In the genomic region with DNA sequence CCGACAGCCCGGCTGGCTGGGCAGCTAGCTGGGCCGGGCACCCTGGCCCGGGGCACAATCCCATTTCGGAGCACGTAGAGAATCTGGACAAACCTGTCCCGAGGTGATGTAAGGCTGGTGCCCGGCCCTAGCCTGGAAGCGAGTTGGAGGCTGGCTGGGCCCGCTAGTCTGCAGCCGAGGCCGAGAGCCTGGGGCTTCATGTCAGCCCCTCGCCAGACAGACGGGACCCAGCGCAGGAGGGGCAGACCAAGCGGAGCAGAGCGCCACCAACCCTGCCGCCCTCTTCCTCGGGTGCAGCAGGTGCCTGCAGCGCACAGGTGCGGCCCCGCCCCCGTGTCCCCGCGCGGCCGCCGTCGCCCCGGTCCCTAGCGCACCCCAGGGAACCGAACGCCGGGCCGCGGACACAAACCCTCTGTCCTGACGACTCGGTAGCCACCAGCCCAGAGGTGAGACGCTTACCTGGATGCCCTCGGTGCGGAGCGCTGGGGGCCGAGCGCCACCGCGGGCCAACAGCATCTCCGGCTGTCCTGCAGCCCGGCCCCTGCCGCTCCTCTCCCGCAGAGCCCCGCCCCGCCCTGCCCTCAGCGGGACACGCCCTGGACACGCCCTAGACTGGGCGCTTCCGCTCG, we compare ENCODE assay signal across 8 mouse cellular contexts.
DNase-seq lines count a peak whose midpoint lies in the region; ATAC-seq and TF ChIP-seq lines count a peak whose summit lies in the region.

No protein-coding gene starts in this region.

- no peaks in the 10 kb centered on the region for H3K27me3 ChIP-seq in heart, embryonic 11.5 days (ENCODE audit: control insufficient read depth, insufficient read depth, low read length)
- no peaks in the 10 kb centered on the region for H3K27me3 ChIP-seq in forebrain, embryonic 12.5 days
- H3K27me3 ChIP-seq in limb, embryonic 15.5 days = no peaks in the 10 kb centered on the region
- H3K27me3 ChIP-seq in neural tube, embryonic 14.5 days (ENCODE audit: control insufficient read depth, insufficient read depth, low read length) = no peaks in the 10 kb centered on the region

- under 1% methylated on average over 50 of the region's 58 CpGs for WGBS in heart, embryonic 11.5 days (ENCODE audit: insufficient replicate concordance)
- WGBS in forebrain, embryonic 12.5 days = under 1% methylated on average over 37 of the region's 58 CpGs
- under 1% methylated on average over 57 of the region's 58 CpGs for WGBS in limb, embryonic 15.5 days
- under 1% methylated on average over 54 of the region's 58 CpGs for WGBS in neural tube, embryonic 14.5 days

- in situ Hi-C loops in ES-E14 (cut with MboI; ENCODE audit: low sequenced_read_pairs in 2 of 2, unreplicated experiment in 2 of 2) = no loop called here

- H3K4me3 ChIP-seq in heart, embryonic 11.5 days (ENCODE audit: low read depth, low read length) = peak overlapping the region; percentile 79
- peak overlapping the region; percentile 95 to 99 for H3K4me3 ChIP-seq in ES-E14 (ENCODE audit: insufficient read depth in 1 of 2, low read depth in 1 of 2, low read length in 2 of 2, poor library complexity in 1 of 2, severe bottlenecking in 1 of 2)
- peak overlapping the region; percentile 89 for H3K4me3 ChIP-seq in forebrain, embryonic 12.5 days (replicated peaks)
- H3K4me3 ChIP-seq in limb, embryonic 15.5 days = peak overlapping the region; percentile 95
- peak overlapping the region; percentile 98 for H3K4me3 ChIP-seq in neural tube, embryonic 14.5 days (ENCODE audit: low read depth, low read length)

- ATAC-seq in heart, embryonic 11.5 days (replicated peaks; ENCODE audit: insufficient number of reproducible peaks, low FRiP score, low TSS enrichment) = peak; percentile 99
- no peak; the same call in 1 of the 2 replicates for ATAC-seq in forebrain, embryonic 12.5 days (ENCODE audit: low FRiP score)
- peak; percentile 26 for ATAC-seq in limb, embryonic 15.5 days (ENCODE audit: insufficient number of reproducible peaks, low FRiP score, low TSS enrichment, low read depth)
- peak; percentile 58 for ATAC-seq in neural tube, embryonic 14.5 days (ENCODE audit: low read depth)

- H3K9ac ChIP-seq in heart, embryonic 11.5 days (ENCODE audit: low read depth, low read length) = peak overlapping the region; percentile 75
- peak overlapping the region; percentile 81 for H3K9ac ChIP-seq in ES-E14 (ENCODE audit: insufficient read depth, low read depth, low read length, poor library complexity, severe bottlenecking)
- H3K9ac ChIP-seq in forebrain, embryonic 12.5 days = peak overlapping the region; percentile 83
- H3K9ac ChIP-seq in limb, embryonic 15.5 days = peak overlapping the region; percentile 64
- H3K9ac ChIP-seq in neural tube, embryonic 14.5 days (replicated peaks; ENCODE audit: low read depth, low read length) = peak overlapping the region; percentile 91

- H3K4me1 ChIP-seq in heart, embryonic 11.5 days (ENCODE audit: control insufficient read depth, insufficient read depth, low read length) = peaks cover 6% of the 10 kb centered on the region
- H3K4me1 ChIP-seq in ES-E14 (ENCODE audit: control insufficient read depth in 2 of 2, insufficient read depth in 2 of 2, low read length in 2 of 2, poor library complexity in 1 of 2) = peaks cover 4 to 11% of the 10 kb centered on the region in 2 experiments; a peak in 2 of 4 replicates
- peaks cover 17% of the 10 kb centered on the region for H3K4me1 ChIP-seq in forebrain, embryonic 12.5 days
- H3K4me1 ChIP-seq in limb, embryonic 15.5 days = peaks cover 13% of the 10 kb centered on the region
- peaks cover 10% of the 10 kb centered on the region for H3K4me1 ChIP-seq in neural tube, embryonic 14.5 days (ENCODE audit: control insufficient read depth, insufficient read depth, low read length)

- H3K36me3 ChIP-seq in heart, embryonic 11.5 days (ENCODE audit: control insufficient read depth, insufficient read depth, low read length) = 0 out of 2 replicates have a peak, but pooled peaks cover 3% of the 10 kb centered on the region
- H3K36me3 ChIP-seq in ES-E14 (ENCODE audit: control insufficient read depth, insufficient read depth, low read length, poor library complexity, severe bottlenecking) = peaks cover 9% of the 10 kb centered on the region; the same call in 1 of the 2 replicates
- peaks cover 17% of the 10 kb centered on the region for H3K36me3 ChIP-seq in forebrain, embryonic 12.5 days (replicated peaks)
- H3K36me3 ChIP-seq in limb, embryonic 15.5 days = peaks cover 23% of the 10 kb centered on the region
- peaks cover 8% of the 10 kb centered on the region for H3K36me3 ChIP-seq in neural tube, embryonic 14.5 days (ENCODE audit: control insufficient read depth, insufficient read depth, low read length)

- no peak for DNase-seq in heart, adult 8-10 months (ENCODE audit: low spot score)
- DNase-seq in ES-E14 (ENCODE audit: low read depth, low spot score) = no peak
- no peak for DNase-seq in layer of hippocampus, adult 8-10 months (ENCODE audit: low spot score in 2 of 2)
- no peak for DNase-seq in spleen, postnatal 36 days (ENCODE audit: low spot score in 2 of 2)

- no peak overlapping the region for H3K27ac ChIP-seq in heart, embryonic 11.5 days (ENCODE audit: low read depth, low read length)
- H3K27ac ChIP-seq in ES-E14 (ENCODE audit: insufficient read depth, low read depth, low read length, poor library complexity, severe bottlenecking) = no peak overlapping the region
- H3K27ac ChIP-seq in forebrain, embryonic 12.5 days = peak overlapping the region; percentile 48
- H3K27ac ChIP-seq in limb, embryonic 15.5 days = peak overlapping the region; percentile 22
- H3K27ac ChIP-seq in neural tube, embryonic 14.5 days (ENCODE audit: low read depth, low read length) = peak overlapping the region; percentile 75

- peak overlapping the region; percentile 94 for H3K4me2 ChIP-seq in heart, embryonic 11.5 days
- peak overlapping the region; percentile 72 for H3K4me2 ChIP-seq in forebrain, embryonic 12.5 days
- peak overlapping the region; percentile 76 for H3K4me2 ChIP-seq in limb, embryonic 15.5 days
- H3K4me2 ChIP-seq in neural tube, embryonic 14.5 days (ENCODE audit: low read depth, low read length) = peak overlapping the region; percentile 77

- H3K9me3 ChIP-seq in heart, embryonic 11.5 days (replicated peaks; ENCODE audit: control insufficient read depth, low read length) = no peaks in the 10 kb centered on the region
- no peaks in the 10 kb centered on the region for H3K9me3 ChIP-seq in ES-E14 (ENCODE audit: control insufficient read depth, insufficient read depth, low read depth, low read length)
- H3K9me3 ChIP-seq in forebrain, embryonic 12.5 days = no peaks in the 10 kb centered on the region
- H3K9me3 ChIP-seq in limb, embryonic 15.5 days = no peaks in the 10 kb centered on the region
- H3K9me3 ChIP-seq in neural tube, embryonic 14.5 days (ENCODE audit: control insufficient read depth, low read length) = no peaks in the 10 kb centered on the region

TF ChIP-seq in ES-E14, 5 proteins besides CTCF, POLR2A, EP300 and RAD21:
- TF ChIP-seq HCFC1 (IDR thresholded peaks at IDR 0.05; ENCODE audit: borderline replicate concordance, insufficient read depth, low read length) (no peak), ZC3H11A (IDR thresholded peaks at IDR 0.05; ENCODE audit: borderline replicate concordance, low read depth, low read length) (no peak), MAFK (IDR thresholded peaks at IDR 0.05; ENCODE audit: insufficient read depth, low read depth, low read length) (no peak), CHD2 (IDR thresholded peaks at IDR 0.05; ENCODE audit: low read depth, low read length) (no peak), ZNF384 (IDR thresholded peaks at IDR 0.05; ENCODE audit: low read depth, low read length) (no peak)

Comparison
In these comparisons a context has a peak if more than half of its experiments do, and no peak if none do; other contexts are left out.
1. H3K27ac ChIP-seq: peak in forebrain, embryonic 12.5 days (single experiment), limb, embryonic 15.5 days (single experiment) and neural tube, embryonic 14.5 days (single experiment); none in heart, embryonic 11.5 days (single experiment) and ES-E14 (single experiment).
2. Peak in every context shown above with its lines, with median percentiles within 50 percentile points of each other: H3K4me2 ChIP-seq, H3K4me3 ChIP-seq and H3K9ac ChIP-seq.